Mouse (Mus musculus) C2C12 (cell line): Measurements from ENCODE around the gene Fam89b.

Experiments used
- CEBPB ChIP-seq: IDR thresholded peaks from one replicate; pipeline ENCODE4 v1.6.1; 2011; ENCODE audit warnings: low read depth, mild to moderate bottlenecking, control low read depth, moderate library complexity
- CTCF ChIP-seq: IDR thresholded peaks from one replicate; pipeline ENCODE4 v1.5.1; 2011; ENCODE audit not compliant: control insufficient read depth, insufficient read depth, insufficient read length
- FOSL1 ChIP-seq: IDR thresholded peaks from one replicate; pipeline ENCODE4 v1.8.0; 2011; ENCODE audit warnings: mild to moderate bottlenecking, low read length; ENCODE audit not compliant: poor library complexity, insufficient read depth, severe bottlenecking
- MAX ChIP-seq: IDR thresholded peaks from one replicate; pipeline ENCODE4 v1.6.1; 2011; ENCODE audit warnings: mild to moderate bottlenecking, control low read depth
- MYOD1 ChIP-seq: IDR thresholded peaks from one replicate; pipeline ENCODE4 v1.6.1; 2011; ENCODE audit warnings: low read depth; ENCODE audit not compliant: control insufficient read depth, insufficient read length
- MYOG ChIP-seq: IDR thresholded peaks from one replicate; pipeline ENCODE4 v1.6.1; 2011; ENCODE audit not compliant: control insufficient read depth, insufficient read length; ENCODE audit errors: extremely low read depth
- USF1 ChIP-seq: IDR thresholded peaks from one replicate; pipeline ENCODE4 v1.6.1; 2011; ENCODE audit warnings: low read depth, mild to moderate bottlenecking, control low read depth, moderate library complexity

GRCm38 (mm10) chr19:5750951-5751350 is 21.5 kb upstream of the Fam89b start:
- TF ChIP-seq CTCF (no peak), MYOG (no peak), USF1 (no peak), MAX (no peak), FOSL1 (no peak), MYOD1 (no peak), CEBPB (no peak)
